Mouse (Mus musculus) ES-Bruce4 (cell line): ENCODE results near the gene Hectd4. TPM values are rescaled to one million over a fixed set of nuclear protein-coding genes. Genes with fewer than 3 reads are reported as not detected.

Source experiments
- H3K27ac ChIP-seq: 2 replicates; pipeline ENCODE4 v1.5.1; 2012; ENCODE audit warnings: low read length, inconsistent platforms; ENCODE audit not compliant: insufficient read depth
- H3K27me3 ChIP-seq: 2 replicates; pipeline ENCODE4 v1.6.1; 2012; ENCODE audit warnings: mild to moderate bottlenecking, low read length, inconsistent platforms; ENCODE audit not compliant: control insufficient read depth, poor library complexity, insufficient read depth, severe bottlenecking
- H3K36me3 ChIP-seq: 2 replicates; pipeline ENCODE4 v1.6.1; 2012; ENCODE audit warnings: inconsistent platforms, mild to moderate bottlenecking, low read length, moderate library complexity; ENCODE audit not compliant: control insufficient read depth, poor library complexity, insufficient read depth, severe bottlenecking
- H3K4me1 ChIP-seq: one replicate; pipeline ENCODE4 v1.8.1; 2011; ENCODE audit warnings: low read length; ENCODE audit not compliant: control insufficient read depth, insufficient read depth
- H3K4me3 ChIP-seq: 2 replicates; pipeline ENCODE4 v1.5.1; 2011; ENCODE audit warnings: low read depth, mild to moderate bottlenecking, low read length
- H3K9ac ChIP-seq: 2 replicates; pipeline ENCODE4 v1.6.1; 2012; ENCODE audit warnings: low read depth, mild to moderate bottlenecking, inconsistent platforms; ENCODE audit not compliant: poor library complexity, severe bottlenecking
- H3K9me3 ChIP-seq: replicated peaks from 2 replicates; pipeline ENCODE4 v1.6.1; 2012; ENCODE audit warnings: mild to moderate bottlenecking, low read length, inconsistent platforms; ENCODE audit not compliant: control insufficient read depth, poor library complexity, insufficient read depth, severe bottlenecking
- CTCF ChIP-seq: IDR thresholded peaks from one replicate; pipeline ENCODE4 v1.8.1; 2011; ENCODE audit warnings: low read depth, low read length
- EP300 ChIP-seq: IDR thresholded peaks from 2 replicates; pipeline ENCODE4 v1.6.1; 2011; ENCODE audit warnings: low read depth, low read length; ENCODE audit not compliant: insufficient read depth
- POLR2A ChIP-seq: IDR thresholded peaks from one replicate; pipeline ENCODE4 v1.8.1; 2011; ENCODE audit warnings: low read length; ENCODE audit not compliant: insufficient read depth
- polyA plus RNA-seq: library from polyadenylated mRNA; stranded (reverse); fragments of >200 nt; gene quantifications from 2 replicates; pipeline ENCODE4 v1.2.4, GENCODE M21; 2011; ENCODE audit warnings: low read depth; ENCODE audit not compliant: missing spikeins, insufficient read depth, insufficient read length

Hectd4 gene
- polyA plus RNA-seq, 1 experiment: 15.9 TPM

DNA sequence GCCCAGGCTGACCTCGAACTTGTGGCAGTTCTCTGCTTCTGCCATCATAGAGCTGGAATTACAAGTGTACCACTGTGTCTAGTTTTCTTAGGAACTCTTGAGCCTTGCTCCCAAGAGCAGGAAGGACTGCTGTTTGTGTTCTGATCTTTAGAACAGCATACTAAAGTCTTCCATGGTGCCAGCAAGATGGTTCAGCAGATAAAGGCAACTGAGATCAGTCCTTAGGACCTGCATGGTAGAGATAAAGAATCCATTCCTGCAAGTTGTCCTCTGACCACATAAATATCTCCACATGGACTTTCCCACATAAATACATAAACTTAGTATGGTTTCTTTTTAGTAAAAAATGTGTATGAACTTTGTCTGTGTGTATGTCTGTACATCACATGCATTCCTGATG lies 22.7 kb downstream of the Hectd4 start:
- Histone ChIP-seq H3K27me3 (no peaks in the 10 kb centered on the region), H3K4me3 (no peak overlapping the region)
- TF ChIP-seq CTCF (no peak), POLR2A (no peak)

DNA sequence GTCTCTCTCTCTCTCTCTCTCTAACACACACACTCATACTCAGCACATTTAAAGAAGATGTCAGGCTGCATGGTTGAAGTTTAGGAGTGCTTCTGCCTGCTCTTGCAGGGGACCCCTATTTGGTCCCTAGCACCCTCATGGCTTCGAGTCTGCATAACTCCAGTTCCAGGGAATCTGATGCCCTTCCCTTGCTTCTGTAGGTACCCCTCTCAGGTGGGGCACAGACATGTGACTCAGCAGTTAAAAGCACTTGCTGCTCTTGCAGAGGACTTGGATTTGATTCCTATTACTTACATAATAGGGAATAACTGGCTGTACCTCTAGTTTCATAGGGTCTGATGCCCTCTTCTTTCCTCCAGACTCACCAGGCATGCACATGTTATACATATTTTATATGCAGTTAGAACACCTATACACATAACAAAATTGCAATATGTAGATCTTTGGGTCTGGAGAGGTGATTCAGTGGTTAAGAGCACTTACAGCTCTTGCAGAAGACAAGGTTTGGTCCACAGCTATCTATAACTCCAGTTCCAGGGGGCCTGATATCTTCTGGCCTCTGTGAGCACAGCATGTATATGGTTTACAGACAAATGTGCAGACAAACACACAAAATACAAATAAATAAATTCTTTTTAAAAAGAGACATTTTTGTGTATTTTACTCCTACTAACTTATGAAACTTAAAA lies 23.8 kb downstream of the Hectd4 start:
- TF ChIP-seq POLR2A (no peak), EP300 (no peak), CTCF (no peak)
- no peak overlapping the region for H3K9ac ChIP-seq
- no peaks in the 10 kb centered on the region for H3K4me1 ChIP-seq
- no peaks in the 10 kb centered on the region for H3K36me3 ChIP-seq
- no peaks in the 10 kb centered on the region for H3K27me3 ChIP-seq
- no peak overlapping the region for H3K27ac ChIP-seq
- no peaks in the 10 kb centered on the region for H3K9me3 ChIP-seq
- H3K4me3 ChIP-seq: no peak overlapping the region

More for the DNA sequence above, 22.7 kb downstream of the Hectd4 start:
- Histone ChIP-seq H3K36me3 (no peaks in the 10 kb centered on the region), H3K9ac (no peak overlapping the region), H3K4me1 (no peaks in the 10 kb centered on the region), H3K27ac (no peak overlapping the region), H3K9me3 (no peaks in the 10 kb centered on the region)

DNA sequence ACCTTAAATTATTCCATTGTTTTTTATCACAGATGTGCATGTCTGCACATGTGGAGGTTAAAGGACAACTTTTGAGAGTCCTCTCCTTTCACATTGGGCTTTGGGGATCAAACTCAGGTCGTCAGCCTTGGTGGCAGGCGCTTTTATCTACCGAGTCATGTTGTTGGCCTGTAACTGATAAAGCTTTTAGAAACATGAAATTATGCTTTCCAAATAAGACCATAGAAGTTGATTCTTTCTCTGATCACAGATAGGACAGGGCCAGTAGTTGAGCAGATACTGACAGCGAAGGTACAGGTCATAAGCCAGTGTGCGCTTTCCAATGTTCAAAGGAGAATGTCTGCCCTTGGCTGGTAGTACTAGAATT lies 24.3 kb downstream of the Hectd4 start:
- Histone ChIP-seq H3K4me3 (no peak overlapping the region), H3K9me3 (no peaks in the 10 kb centered on the region), H3K27ac (no peak overlapping the region), H3K9ac (no peak overlapping the region), H3K36me3 (no peaks in the 10 kb centered on the region), H3K27me3 (no peaks in the 10 kb centered on the region), H3K4me1 (no peaks in the 10 kb centered on the region)
- TF ChIP-seq CTCF (no peak), POLR2A (no peak), EP300 (no peak)

DNA sequence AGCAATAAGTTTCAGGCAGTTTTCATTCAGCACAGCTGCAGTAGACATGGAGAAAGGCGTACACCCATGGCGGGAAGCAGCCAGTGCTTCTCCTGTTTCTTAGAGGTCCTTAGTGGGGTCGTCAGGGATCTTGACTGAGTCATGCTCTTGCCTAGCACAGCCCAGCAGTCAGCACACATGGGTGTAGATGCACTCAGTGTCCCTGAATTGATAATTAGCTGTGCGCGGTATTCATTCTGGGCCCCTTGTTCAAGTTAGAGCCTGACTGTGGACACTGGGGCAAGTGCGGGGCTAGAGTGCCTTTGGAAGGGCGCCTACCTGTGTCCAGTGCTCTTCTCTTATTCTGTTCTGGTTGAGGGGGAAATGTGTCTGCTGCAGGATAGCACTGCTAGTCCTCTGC lies 25.2 kb downstream of the Hectd4 start:
- H3K4me3 ChIP-seq: no peak overlapping the region
- no peaks in the 10 kb centered on the region for H3K36me3 ChIP-seq
- H3K27ac ChIP-seq: no peak overlapping the region
- H3K9me3 ChIP-seq: no peaks in the 10 kb centered on the region
- H3K4me1 ChIP-seq: no peaks in the 10 kb centered on the region
- no peaks in the 10 kb centered on the region for H3K27me3 ChIP-seq
- H3K9ac ChIP-seq: no peak overlapping the region
- TF ChIP-seq EP300 (no peak), POLR2A (no peak), CTCF (no peak)

DNA sequence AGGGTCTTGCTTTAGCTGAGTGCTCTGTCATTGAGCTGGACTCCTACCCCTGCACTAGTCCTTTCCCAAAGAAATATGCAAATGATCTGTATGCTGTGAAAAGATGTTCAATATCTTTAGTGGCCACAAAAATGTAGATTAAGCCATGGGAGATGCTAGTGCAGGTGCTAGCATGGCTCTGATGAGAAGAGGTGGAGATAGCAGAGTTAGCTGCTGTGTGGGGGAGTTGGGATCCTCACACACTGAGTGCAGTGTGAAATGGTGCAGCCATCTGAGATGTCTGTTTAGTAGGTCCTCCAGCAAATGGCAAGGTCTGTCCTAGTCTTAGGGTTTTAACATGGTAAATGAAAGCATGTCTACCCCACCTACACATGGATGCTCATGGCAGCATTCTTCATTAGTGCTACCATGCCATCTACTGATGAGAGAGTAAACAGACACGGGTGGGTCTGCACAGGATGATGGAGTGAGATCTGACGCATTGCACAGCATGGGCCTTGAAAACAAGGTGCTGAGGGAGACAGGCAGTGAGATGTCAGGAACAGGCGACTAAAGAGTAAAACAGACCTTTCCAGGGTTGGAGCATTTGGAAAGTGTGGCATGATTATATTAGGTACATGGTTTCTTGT lies 28.9 kb downstream of the Hectd4 start:
- H3K4me3 ChIP-seq: no peak overlapping the region
- H3K9ac ChIP-seq: no peak overlapping the region
- H3K36me3 ChIP-seq: no peaks in the 10 kb centered on the region
- H3K9me3 ChIP-seq: no peaks in the 10 kb centered on the region
- no peak overlapping the region for H3K27ac ChIP-seq
- H3K4me1 ChIP-seq: no peaks in the 10 kb centered on the region
- TF ChIP-seq CTCF (no peak), POLR2A (no peak), EP300 (no peak)
- no peaks in the 10 kb centered on the region for H3K27me3 ChIP-seq

- H3K9ac ChIP-seq: no peak overlapping the region
- H3K9me3 ChIP-seq: no peaks in the 10 kb centered on the region
- H3K27ac ChIP-seq: no peak overlapping the region
- no peak for TF ChIP-seq EP300
- no peak for TF ChIP-seq CTCF
- TF ChIP-seq POLR2A: no peak
- H3K27me3 ChIP-seq: no peaks in the 10 kb centered on the region
- H3K4me3 ChIP-seq: no peak overlapping the region
- no peaks in the 10 kb centered on the region for H3K4me1 ChIP-seq
- no peaks in the 10 kb centered on the region for H3K36me3 ChIP-seq
Observed at GRCm38 (mm10) chr5:121249693-121250092, 29.7 kb downstream of the Hectd4 start.
